Mouse (Mus musculus): ENCODE measurements around the gene Gm17657.

The Gm17657 gene

DNA sequence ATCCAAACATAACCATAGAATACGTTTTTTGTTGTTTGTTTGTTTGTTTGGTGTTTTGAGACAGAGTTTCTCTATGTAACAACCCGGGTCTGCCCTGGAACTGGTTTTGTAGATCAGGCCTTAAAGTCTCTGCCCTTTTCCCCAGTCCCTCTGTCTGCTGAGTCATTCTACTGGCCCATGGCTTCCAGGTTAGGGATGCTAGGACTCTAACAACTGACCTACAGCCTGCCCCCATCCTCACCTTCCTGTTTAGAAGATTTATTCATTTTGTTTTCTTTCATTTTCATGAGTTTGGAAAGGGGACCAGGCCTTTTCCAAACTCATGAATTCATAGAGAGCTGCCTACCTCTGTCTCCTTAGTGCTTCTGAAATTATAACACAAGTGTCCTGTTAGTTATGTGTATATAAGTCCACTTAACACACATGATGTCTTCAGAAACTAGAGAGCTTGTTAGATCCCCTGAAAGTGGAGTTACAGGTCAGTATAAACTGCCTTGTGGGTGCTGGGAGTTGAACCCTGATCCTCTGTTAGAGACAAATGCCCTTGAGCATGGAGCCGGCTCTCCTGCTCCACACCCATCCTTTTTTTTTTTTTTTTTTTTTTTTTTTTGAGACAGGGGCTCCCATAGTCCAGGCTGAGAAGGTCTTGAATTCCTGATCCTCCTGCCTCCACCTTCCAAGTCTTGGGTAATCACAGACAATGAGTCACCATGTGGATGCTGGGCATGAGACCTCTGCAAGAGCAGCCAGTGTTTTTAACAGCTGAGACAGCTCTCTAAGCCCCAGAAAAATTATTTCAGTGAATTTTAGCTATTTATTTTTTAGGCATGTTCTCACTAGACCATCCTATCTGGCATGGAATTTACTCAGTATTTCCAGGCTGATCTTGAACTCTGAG is 63.9 kb downstream of the Gm17657 start:
- DNase-seq (ENCODE audit: low read depth) = no peak

DNA sequence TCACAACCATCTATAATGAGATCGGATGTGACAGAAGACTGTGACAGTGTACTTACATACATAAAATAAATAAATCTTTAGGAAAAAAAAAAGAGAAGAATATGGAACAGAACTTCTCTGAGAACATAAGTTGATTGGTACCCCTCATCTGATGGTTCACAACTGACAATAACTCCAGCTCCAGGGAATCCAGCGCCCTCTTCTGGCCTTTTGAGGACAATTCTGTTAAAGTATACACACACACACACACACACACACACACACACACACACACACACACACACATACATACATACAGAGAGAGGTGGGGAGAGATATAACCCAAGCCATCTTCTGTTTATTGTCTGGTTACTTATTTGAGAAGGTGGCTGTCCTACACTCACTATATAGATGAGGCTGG is 65.0 kb downstream of the Gm17657 start:
- no peak for DNase-seq (ENCODE audit: low read depth)

DNA sequence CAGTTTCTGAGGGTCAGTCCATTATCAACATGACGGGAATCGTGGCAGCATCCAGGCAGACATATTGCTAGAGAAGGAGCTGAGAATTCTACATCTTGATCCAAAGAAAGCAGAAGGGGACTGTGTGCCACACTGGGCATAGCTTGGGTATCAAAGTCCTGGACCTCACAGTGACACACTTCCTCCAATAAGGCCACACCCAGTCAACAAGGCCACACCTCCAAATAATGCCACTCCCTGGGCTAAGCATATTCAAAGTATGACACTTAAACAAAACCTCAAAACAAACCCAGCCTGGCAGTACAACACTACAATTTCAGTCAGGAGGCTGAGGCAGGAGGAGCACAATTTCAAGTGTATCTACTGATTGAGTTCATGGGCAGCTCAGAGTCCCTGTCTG is 66.2 kb downstream of the Gm17657 start:
- no peak for DNase-seq (ENCODE audit: low read depth)

DNA sequence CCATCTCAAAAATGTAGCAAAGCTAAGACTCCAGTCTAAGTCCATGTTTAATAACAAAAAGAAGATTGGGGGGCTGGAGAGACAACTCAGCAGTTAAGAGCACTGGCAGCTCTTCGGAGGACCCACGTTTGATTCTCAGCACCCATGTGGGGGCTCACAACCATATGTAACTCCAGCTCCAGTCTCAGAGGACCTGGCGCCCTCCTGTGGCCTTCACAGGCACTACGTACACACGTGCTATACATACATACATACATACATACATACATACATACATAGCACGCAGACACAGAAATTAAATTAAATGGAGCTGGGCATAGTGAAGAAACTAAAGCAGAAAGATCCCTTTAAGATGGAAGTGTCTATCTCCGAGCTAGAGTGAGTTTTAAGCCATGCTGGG is 66.8 kb downstream of the Gm17657 start:
- DNase-seq (ENCODE audit: low read depth) = no peak

DNA sequence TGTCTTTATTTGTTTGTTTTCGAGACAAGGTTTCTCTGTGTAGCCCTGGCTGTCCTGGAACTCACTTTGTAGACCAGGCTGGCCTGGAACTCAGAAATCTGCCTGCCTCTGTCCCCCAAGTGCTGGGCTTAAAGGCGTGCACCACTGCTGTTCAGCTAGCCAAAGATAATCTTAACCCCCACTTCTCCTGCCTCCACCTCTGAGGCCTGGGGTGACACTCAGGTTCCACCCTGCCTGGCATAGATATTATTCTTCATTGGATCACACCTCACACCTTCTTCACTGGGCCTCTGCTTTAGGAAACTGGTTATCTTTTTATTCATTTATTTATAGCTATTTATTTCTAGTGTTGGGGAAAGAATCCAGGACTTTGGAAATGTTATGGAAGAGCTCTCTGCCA is 69.2 kb downstream of the Gm17657 start:
- no peak for DNase-seq (ENCODE audit: low read depth)

DNA sequence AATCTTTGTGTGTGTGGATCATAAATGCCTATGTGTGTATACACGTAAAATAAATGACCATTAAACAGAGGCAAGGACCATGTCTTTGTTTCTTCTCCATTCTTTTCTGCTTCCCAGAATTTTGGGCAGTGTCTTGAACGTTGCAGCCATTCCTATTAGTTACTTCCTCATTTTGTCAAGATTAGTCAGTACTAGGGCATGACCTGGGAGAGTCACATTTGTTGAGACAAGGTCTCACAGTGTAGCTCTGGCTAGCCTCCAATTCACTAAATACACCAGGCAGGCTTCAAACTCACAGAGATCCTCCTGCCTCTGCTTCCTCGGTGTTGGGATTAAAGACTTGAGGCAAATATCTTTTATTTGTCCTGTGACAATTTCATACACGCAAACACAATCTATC is 71.2 kb downstream of the Gm17657 start:
- DNase-seq (ENCODE audit: low read depth) = no peak

DNA sequence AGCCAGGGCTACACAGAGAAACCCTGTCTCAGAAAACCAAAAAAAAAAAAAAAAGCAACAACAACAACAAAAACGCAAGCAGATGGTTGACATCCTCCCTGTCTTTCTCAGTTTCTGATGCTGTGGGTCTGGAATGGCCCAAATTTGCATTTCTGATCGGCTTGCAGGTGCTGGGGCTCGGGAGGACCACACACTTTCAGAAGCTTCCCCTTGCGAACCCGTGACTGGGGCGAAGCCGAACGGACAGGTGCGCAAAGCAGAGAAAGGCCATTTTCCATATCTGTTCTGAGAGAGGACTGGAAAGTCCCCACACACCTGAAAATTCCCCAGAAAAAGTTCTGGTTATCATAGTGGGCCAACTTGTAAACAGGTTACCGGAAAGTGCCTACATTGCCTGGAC is 72.1 kb downstream of the Gm17657 start:
- DNase-seq (ENCODE audit: low read depth) = no peak

DNA sequence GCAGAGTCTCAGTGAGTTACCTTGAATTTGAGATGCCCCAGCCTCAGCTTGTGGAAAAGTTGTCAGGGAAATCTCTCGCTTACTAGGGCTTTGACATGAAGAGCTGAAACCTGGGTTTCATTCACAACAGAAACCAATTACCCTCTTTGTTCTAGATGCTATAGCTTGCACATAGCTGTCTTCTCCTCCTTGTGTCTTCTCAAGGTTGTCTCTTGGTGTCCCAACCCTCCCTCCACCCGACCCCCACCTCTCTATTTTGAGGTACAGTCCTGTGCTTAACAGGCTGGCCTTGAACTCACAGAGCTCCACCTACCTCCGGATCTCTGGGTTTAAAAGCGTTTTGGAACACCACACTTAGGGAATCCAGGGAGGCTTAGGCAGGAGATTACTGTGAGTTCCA is 73.0 kb downstream of the Gm17657 start:
- DNase-seq (ENCODE audit: low read depth) = no peak

DNA sequence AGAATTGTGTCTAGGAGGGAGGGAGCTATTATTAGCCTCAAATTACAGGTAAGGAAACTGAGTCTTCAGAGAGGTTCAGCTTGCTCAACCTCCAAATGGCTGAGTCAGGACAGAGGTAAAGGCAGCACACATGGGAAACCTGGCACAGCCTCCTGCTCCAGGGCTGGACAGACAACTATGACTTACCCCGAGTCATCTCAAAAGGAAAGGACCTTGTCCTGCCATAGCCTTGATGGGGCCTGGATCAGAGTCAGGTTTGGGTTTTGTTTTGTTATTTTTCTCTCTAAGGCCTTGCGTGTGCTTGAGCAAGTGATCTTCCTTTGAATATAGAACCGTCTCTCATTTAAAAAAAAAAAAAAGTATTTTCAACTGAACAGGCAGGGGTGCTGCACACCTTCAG is 74.3 kb downstream of the Gm17657 start:
- DNase-seq (ENCODE audit: low read depth) = no peak

DNA sequence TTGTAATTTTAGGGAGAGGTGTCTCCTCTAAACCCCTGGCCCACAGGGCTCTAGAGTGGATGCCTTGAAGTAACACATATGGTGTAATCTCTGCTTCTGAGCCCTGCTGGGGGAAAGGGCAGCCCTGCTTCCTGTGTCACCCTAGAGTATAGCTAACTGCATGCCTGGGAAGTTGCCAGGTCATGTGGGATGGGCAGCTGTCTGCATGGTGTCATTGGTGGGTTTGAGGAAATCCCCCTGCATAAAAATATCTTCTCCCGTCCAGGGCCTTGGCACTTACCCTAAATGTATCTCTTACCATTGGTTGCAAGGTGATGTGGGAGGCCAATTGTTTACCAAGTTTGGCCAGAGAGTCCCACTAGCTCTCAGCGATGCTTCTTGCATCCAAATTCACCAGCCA is 75.4 kb downstream of the Gm17657 start:
- no peak for DNase-seq (ENCODE audit: low read depth)

DNA sequence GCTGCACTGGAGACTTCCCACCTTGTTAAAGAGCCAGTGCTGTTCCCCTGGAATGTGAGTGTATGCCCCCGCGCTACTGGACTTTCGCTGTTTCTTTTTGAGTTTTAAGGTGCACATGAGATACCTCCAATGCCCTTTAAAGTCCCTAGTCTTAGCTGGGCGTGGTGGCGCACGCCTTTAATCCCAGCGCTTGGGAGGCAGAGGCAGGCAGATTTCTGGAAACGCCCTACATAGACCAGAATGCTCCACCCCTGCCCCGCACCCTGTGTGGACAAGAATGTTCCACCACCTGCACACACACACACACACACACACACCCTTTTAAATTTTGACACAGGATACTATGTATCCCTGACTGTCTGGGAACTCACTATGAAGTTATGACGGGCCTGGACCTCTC is 76.0 kb downstream of the Gm17657 start:
- no peak for DNase-seq (ENCODE audit: low read depth)
